Mouse (Mus musculus): ENCODE results near the gene Schip1. TPM values are rescaled to one million over a fixed set of nuclear protein-coding genes. Genes with fewer than 3 reads are reported as not detected.

Gene Schip1
- 8.9 and 12.1 TPM in 2 replicates for polyA plus RNA-seq (2012; rRNA removed)
- polyA plus RNA-seq (2014; fragmentation: Nextera tagmentation; extraction: Ambion mirVana): 17.4 and 18.9 TPM in 2 replicates

DNA sequence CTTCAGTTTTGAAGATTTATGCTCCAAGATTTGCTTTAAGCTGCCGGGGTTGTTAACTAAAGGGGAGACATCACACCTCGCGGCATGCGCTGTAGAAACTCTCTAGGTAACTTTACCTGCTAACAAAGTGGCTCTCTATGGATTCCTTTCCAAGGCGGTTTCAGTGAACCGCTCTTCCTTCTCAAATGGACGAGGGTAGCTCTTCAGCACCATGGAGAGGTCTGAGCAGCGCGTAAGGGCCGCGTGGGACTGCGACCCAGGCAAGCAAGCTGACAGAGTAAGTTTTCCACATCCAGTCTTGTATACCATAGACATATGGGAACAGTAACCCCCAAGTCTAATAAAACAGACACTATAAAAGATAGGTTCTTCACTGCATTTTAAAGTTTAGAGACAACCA lies at the start of gene Schip1:
TSS of gene Schip1 (plus strand) at position 72 of the 400 bp plus-strand sequence.
- 26% methylated on average over 12 of the region's 12 CpGs for WGBS
- peak; percentile 63 for DNase-seq (ENCODE audit: low spot score)
- no peaks in the 10 kb centered on the region for H3K36me3 ChIP-seq (ENCODE audit: control insufficient read depth, insufficient read depth, low read length)
- H3K4me3 ChIP-seq (replicated peaks; ENCODE audit: low read length): no peak within 1 kb of the TSS
- TF ChIP-seq POLR2A (IDR thresholded peaks at IDR 0.05; ENCODE audit: borderline replicate concordance, extremely low read depth, insufficient read depth, insufficient read length): no peak
- no peaks in the 10 kb centered on the region for H3K27me3 ChIP-seq (ENCODE audit: control insufficient read depth, insufficient read depth, low read length)
- H3K9me3 ChIP-seq (ENCODE audit: control insufficient read depth, low read length): no peaks in the 10 kb centered on the region
- no peak within 1 kb of the TSS for H3K27ac ChIP-seq (replicated peaks; ENCODE audit: low read depth, low read length)
- H3K9ac ChIP-seq (ENCODE audit: low read depth, low read length, severe bottlenecking): no peak within 1 kb of the TSS
- no peak for ATAC-seq (ENCODE audit: low FRiP score, low read depth)
- H3K4me1 ChIP-seq (ENCODE audit: control insufficient read depth, insufficient read depth, low read length): no peaks in the 10 kb centered on the region
- no peak within 1 kb of the TSS for H3K4me2 ChIP-seq (replicated peaks; ENCODE audit: low read depth, low read length, severe bottlenecking)

- Histone ChIP-seq H3K36me3 (ENCODE audit: control insufficient read depth, insufficient read depth, low read length) (no peaks in the 10 kb centered on the region), H3K27me3 (ENCODE audit: control insufficient read depth, insufficient read depth, low read length) (no peaks in the 10 kb centered on the region), H3K27ac (replicated peaks; ENCODE audit: low read depth, low read length) (no peak overlapping the region), H3K4me3 (replicated peaks; ENCODE audit: low read length) (no peak overlapping the region), H3K9ac (ENCODE audit: low read depth, low read length, severe bottlenecking) (no peak overlapping the region), H3K4me2 (replicated peaks; ENCODE audit: low read depth, low read length, severe bottlenecking) (no peak overlapping the region), H3K9me3 (ENCODE audit: control insufficient read depth, low read length) (no peaks in the 10 kb centered on the region), H3K4me1 (ENCODE audit: control insufficient read depth, insufficient read depth, low read length) (no peaks in the 10 kb centered on the region)
- DNase-seq (ENCODE audit: low spot score): no peak
- ATAC-seq (ENCODE audit: low FRiP score, low read depth): no peak
- 44% methylated on average over 1 of the region's 1 CpGs for WGBS
- no peak for TF ChIP-seq POLR2A (IDR thresholded peaks at IDR 0.05; ENCODE audit: borderline replicate concordance, extremely low read depth, insufficient read depth, insufficient read length)
Observed at GRCm38 (mm10) chr3:68015786-68016185, 48.8 kb upstream of the Schip1 start.

DNA sequence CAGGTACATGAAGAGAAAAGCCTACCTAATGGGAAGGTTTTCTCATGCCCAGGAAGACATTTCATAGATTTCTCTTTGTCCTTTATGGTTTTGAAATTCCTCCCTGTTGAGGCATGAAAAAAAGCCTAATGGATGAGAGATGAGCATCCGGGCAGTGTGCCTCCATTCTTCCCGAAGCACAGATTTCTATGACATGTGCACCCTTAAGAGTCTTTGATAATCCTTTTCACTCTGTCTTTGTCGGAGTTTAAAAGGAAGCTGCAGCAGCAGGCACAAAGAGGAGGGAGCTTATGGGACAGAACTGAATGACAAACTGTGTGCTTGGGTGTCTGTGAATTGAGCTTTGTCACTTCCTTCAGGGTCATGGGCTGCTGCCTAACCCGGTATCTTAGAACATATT lies 45.2 kb upstream of the Schip1 start:
- Histone ChIP-seq H3K4me3 (replicated peaks; ENCODE audit: low read length) (no peak overlapping the region), H3K9me3 (ENCODE audit: control insufficient read depth, low read length) (no peaks in the 10 kb centered on the region), H3K9ac (ENCODE audit: low read depth, low read length, severe bottlenecking) (no peak overlapping the region), H3K27me3 (ENCODE audit: control insufficient read depth, insufficient read depth, low read length) (no peaks in the 10 kb centered on the region), H3K4me1 (ENCODE audit: control insufficient read depth, insufficient read depth, low read length) (no peaks in the 10 kb centered on the region), H3K4me2 (replicated peaks; ENCODE audit: low read depth, low read length, severe bottlenecking) (no peak overlapping the region), H3K36me3 (ENCODE audit: control insufficient read depth, insufficient read depth, low read length) (no peaks in the 10 kb centered on the region), H3K27ac (replicated peaks; ENCODE audit: low read depth, low read length) (no peak overlapping the region)
- 74% methylated on average over 4 of the region's 4 CpGs for WGBS
- DNase-seq (ENCODE audit: low spot score): no peak
- TF ChIP-seq POLR2A (IDR thresholded peaks at IDR 0.05; ENCODE audit: borderline replicate concordance, extremely low read depth, insufficient read depth, insufficient read length): no peak
- no peak for ATAC-seq (ENCODE audit: low FRiP score, low read depth)

DNA sequence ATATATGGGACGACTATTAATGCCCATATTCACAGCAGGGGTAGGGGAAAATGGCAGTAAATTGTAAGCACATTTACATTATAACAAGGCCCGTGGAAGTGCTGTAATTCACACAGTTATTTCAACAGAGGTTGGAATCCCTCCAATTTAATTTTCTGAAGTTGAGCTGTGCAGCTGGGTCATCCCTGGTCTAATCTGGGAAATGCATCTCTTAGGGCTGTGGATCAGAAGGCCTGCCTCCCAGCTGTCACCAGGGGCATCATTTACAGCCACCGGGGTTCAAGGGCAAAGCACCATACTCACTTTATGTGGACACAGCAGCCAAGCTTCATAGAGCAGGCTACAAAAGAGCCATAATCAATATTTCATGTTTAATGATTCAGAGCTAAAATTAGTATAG lies 28.5 kb upstream of the Schip1 start:
- no peak for ATAC-seq (ENCODE audit: low FRiP score, low read depth)

DNA sequence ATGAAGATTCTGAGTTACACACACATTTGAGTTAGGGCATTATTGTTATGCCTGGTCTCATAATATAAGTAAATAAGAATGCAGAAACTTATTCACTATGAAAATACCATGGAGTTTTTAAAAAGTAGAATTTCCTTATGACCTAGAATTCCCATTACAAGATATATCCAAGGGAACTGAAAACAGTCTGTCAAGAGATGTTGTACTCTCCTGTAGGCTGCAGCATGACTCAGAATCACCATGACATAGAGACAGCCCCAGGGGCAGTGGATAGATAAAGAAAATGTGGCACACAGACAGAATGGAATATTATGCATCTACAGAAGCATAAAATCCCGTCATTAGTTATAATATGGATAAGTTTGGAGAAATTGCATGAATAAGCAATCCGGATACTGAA lies 21.7 kb upstream of the Schip1 start:
- H3K27me3 ChIP-seq (ENCODE audit: control insufficient read depth, insufficient read depth, low read length): no peaks in the 10 kb centered on the region
- no peaks in the 10 kb centered on the region for H3K36me3 ChIP-seq (ENCODE audit: control insufficient read depth, insufficient read depth, low read length)
- H3K9me3 ChIP-seq (ENCODE audit: control insufficient read depth, low read length): no peaks in the 10 kb centered on the region
- DNase-seq (ENCODE audit: low spot score): no peak
- no peak for TF ChIP-seq POLR2A (IDR thresholded peaks at IDR 0.05; ENCODE audit: borderline replicate concordance, extremely low read depth, insufficient read depth, insufficient read length)
- WGBS: 91% methylated on average over 2 of the region's 2 CpGs
- no peak overlapping the region for H3K4me2 ChIP-seq (replicated peaks; ENCODE audit: low read depth, low read length, severe bottlenecking)
- H3K9ac ChIP-seq (ENCODE audit: low read depth, low read length, severe bottlenecking): no peak overlapping the region
- H3K4me3 ChIP-seq (replicated peaks; ENCODE audit: low read length): no peak overlapping the region
- H3K27ac ChIP-seq (replicated peaks; ENCODE audit: low read depth, low read length): no peak overlapping the region
- ATAC-seq (ENCODE audit: low FRiP score, low read depth): no peak
- no peaks in the 10 kb centered on the region for H3K4me1 ChIP-seq (ENCODE audit: control insufficient read depth, insufficient read depth, low read length)

More for the DNA sequence above, 28.5 kb upstream of the Schip1 start:
- WGBS: 32% methylated on average over 3 of the region's 3 CpGs
- no peaks in the 10 kb centered on the region for H3K36me3 ChIP-seq (ENCODE audit: control insufficient read depth, insufficient read depth, low read length)
- no peak overlapping the region for H3K27ac ChIP-seq (replicated peaks; ENCODE audit: low read depth, low read length)
- H3K4me2 ChIP-seq (replicated peaks; ENCODE audit: low read depth, low read length, severe bottlenecking): no peak overlapping the region
- no peak overlapping the region for H3K4me3 ChIP-seq (replicated peaks; ENCODE audit: low read length)
- H3K4me1 ChIP-seq (ENCODE audit: control insufficient read depth, insufficient read depth, low read length): no peaks in the 10 kb centered on the region
- no peak for TF ChIP-seq POLR2A (IDR thresholded peaks at IDR 0.05; ENCODE audit: borderline replicate concordance, extremely low read depth, insufficient read depth, insufficient read length)
- no peaks in the 10 kb centered on the region for H3K27me3 ChIP-seq (ENCODE audit: control insufficient read depth, insufficient read depth, low read length)
- no peak for DNase-seq (ENCODE audit: low spot score)
- no peak overlapping the region for H3K9ac ChIP-seq (ENCODE audit: low read depth, low read length, severe bottlenecking)
- H3K9me3 ChIP-seq (ENCODE audit: control insufficient read depth, low read length): no peaks in the 10 kb centered on the region
